Mouse (Mus musculus) neural tube, postnatal 0 days (tissue): ENCODE data around the gene Med12. TPM values are rescaled to one million over a fixed set of nuclear protein-coding genes. Genes with fewer than 3 reads are reported as not detected.

Source experiments
- polyA plus RNA-seq: library from polyadenylated mRNA; unstranded; fragments of >200 nt; fragmentation: Nextera tagmentation; extraction: Ambion mirVana; gene quantifications from 2 replicates; pipeline ENCODE4 v1.2.1, GENCODE M21; 2015

Gene Med12
- polyA plus RNA-seq = 18.4 and 21.6 TPM in 2 replicates

DNA sequence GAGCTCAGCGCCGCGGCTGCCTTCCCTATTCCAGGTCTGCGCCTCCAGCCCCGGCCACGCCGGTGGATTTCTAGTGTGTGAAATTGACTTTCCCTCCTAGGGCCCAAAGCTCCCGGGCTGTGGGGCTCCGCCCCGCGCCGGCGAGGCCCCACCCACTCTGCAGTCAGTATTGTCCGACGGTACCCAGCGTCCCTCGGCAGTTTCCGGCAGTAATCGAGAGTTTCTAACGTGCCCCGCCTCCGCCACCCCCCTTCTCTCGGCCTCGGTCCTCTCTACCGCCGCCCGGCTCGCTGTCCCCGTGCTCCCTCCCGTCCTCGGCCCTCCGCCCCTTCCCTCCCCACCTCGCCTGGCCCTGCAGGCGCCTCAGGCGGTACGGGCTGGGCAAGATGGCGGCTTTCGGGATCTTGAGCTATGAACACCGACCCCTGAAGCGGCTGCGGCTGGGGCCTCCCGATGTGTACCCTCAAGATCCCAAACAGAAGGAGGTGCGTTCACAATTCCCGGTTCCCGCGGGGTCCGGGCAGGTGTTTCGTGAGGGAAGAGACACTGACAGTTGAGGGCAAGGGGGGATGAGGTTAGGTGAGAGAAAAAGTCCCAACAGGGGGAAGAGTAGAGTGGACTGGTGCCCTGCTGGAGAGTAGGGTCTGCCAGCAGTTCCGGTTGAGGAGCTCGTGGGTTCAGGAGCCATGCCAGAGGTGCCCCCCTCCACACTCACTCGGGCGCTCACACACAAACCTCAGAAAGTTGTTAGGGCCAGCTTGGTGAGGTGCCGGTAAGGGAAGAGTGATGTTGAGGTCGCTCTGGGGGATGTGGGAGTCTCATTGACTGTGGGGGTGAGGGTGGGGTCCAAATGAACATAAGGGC is at the start of gene Med12:
Med12 (plus strand) TSS at position 156 of the 864 bp plus-strand sequence.

DNA sequence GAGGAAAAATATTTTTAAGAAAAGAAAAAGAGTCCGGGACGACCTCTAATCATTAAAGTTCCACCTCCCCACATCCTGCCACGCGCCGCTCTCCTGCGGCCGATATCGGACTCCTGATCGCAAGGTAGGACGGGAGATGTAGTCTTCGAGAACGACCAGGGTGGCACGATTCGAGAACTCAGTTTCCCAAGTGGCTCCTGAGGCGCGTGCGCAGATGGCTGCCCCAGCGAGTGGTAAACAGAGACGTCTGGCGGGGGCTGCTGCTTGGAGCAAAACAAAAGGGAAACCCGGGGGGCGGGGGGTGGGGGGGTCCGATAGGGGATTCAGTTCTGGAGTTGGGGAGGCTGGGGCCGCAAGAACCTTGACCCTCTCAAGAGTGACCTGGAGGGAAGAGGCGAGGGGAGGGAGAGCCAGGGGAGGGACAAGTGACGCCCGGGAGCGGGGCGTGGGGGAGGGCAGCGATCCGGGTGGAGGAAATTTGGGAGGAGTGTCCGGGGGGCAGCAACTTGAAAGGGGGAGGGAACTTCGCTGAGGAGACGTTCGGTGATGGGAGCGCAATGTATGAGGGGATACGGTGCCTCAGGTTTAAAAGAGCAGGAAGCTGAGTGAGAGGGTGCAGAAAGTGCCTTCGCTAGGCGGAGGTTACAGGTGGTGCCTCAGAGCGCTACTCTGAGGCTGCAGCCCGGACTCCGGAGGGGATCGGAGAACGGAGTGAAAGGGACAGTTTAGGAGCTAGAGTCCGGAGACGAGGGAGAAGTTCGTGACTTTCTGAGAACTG is 19.7 kb upstream of the Med12 start, which contains the start of gene Foxo4:
Foxo4 (plus strand) TSS at position 577 of the 778 bp plus-strand sequence.

DNA sequence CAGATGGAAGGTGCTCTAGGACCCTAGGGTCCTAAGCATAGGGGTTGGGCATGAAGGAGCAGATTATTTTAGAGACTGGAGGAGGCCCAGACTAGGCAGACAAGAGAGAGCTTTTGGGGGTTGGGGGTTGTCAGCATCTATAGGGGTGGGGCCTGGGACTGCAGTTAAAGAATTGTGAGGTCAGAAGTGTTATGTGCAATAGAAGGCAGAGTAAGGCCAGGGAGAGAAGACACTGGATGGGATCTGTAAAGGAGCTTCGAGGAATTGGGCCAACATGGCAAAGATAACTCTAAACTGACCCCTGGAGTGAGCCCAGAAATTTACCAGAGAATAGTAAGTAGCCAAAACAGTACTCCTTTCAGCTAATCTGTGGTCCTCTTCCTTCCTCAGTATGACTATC is 9.9 kb upstream of the Med12 start, which contains the start of gene Gm614:
Gm614 (minus strand) TSS at position 101 of the 400 bp plus-strand sequence.

DNA sequence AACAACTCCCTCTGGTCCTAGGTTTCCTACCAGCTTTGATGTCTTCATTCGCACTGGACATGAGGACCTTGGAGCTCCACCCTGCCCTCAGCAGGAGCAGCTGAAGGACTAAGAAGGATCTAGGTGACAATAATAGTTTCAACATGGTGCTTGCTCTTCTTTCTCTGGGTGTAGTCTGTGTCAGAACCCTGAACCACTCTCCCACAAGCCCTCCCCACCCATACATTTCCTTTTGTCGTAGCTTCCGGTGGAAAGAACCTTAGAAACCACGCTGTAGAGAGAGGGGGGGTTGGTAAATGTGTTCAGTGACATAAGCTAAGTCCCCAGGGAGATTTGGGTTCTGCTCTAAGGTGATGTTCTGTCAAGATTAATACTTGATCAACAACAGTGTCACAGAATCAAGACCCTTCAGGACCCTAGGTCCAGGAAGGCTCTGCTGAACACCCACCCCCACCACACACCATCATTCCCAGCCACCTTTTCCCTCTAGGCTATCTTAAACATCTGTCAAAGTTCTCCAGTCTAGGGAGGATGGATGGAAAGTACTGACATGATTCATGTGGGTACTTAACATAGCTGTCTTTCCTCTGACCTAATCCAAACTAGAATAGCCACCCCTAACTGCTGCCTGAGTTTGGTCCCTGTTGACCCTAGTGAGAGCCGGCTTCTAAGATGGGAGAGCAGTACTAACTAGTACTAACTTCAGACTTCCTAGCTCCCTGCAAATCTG is 5.6 kb upstream of the Med12 start, which contains the start of gene Il2rg:
Il2rg (minus strand) TSS at position 231 of the 730 bp plus-strand sequence.

DNA sequence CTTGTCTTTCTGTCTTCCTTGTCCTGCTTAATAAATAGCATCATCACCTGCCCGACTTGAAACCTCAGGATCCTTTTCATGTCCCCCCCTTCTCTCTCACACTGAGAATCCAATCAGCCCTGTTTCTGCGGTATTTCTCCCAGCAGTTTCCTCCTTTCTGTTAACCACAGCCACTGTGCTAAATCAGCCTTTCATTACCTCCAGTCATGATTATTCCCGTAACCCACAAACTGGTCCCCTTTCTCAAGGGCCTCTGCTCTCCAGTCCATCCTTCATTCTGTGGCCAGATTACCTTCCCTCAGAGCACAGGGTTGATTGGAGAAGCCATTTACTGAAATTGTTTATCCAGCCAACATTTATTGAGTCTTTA is 5.1 kb upstream of the Med12 start, which contains the start of gene Gm20489:
Gm20489 (minus strand) TSS at position 269 of the 370 bp plus-strand sequence.

DNA sequence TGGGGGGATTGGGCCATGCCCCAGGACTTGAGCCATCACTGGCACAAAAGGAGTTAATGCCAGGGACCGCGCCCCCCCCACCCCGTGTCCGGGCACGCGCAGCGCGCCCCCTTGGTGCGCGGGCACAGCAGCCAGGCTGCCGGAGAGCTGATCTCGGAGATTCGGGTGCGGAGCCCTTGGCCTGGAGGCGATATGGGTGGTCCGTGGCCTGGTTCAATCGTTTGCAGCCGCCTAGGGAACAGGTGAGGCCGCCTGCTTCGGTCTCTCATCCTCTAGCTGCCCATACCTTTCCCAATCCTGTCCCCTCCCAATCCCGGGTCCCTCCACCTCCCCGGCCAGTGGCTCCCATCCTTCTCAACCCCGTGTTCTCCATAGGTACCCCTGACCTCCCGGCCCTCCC is 25.2 kb downstream of the Med12 start, which contains the start of gene Nlgn3:
Nlgn3 (plus strand) TSS at position 114 of the 400 bp plus-strand sequence.

Other genes with a start within 250 kb of the Med12 start
- gene Tex11, start 214.4 kb upstream of the Med12 start, polyA plus RNA-seq = 0.10 TPM in 1 of 2 replicates, not detected in the other
- gene Slc7a3, start 188.0 kb upstream of the Med12 start, polyA plus RNA-seq = 14.8 and 16.3 TPM in 2 replicates
- 32.5 and 35.6 TPM in 2 replicates for gene Snx12, start 51.5 kb upstream of the Med12 start, polyA plus RNA-seq
- gene Foxo4, start 19.5 kb upstream of the Med12 start, polyA plus RNA-seq = 0.90 and 1.0 TPM in 2 replicates
- gene Gm614, start 10.0 kb upstream of the Med12 start, polyA plus RNA-seq = 0.22 TPM in 1 of 2 replicates, not detected in the other
- 4.8 and 5.2 TPM in 2 replicates for gene Il2rg, start 5.8 kb upstream of the Med12 start, polyA plus RNA-seq
- not detected in 2 replicates for gene Gm20489, start 5.0 kb upstream of the Med12 start, polyA plus RNA-seq
- gene Nlgn3, start 25.1 kb downstream of the Med12 start, polyA plus RNA-seq = 68.2 and 87.9 TPM in 2 replicates
- gene Gjb1, start 102.3 kb downstream of the Med12 start, polyA plus RNA-seq = 4.9 and 5.6 TPM in 2 replicates
- 82.7 and 94.5 TPM in 2 replicates for gene Zmym3, start 146.8 kb downstream of the Med12 start, polyA plus RNA-seq
- 137 and 153 TPM in 2 replicates for gene Nono, start 155.3 kb downstream of the Med12 start, polyA plus RNA-seq
- 0.66 and 0.98 TPM in 2 replicates for gene Itgb1bp2, start 175.1 kb downstream of the Med12 start, polyA plus RNA-seq